Mouse (Mus musculus) forelimb bud, embryonic 11.5 days (tissue): ENCODE data around the gene Cnbd2.
A peak's percentile ranks its signal among the peaks of the same experiment; 100 is the strongest.

Source experiments
- DNase-seq: peaks from one replicate; pipeline ENCODE4 v3.0.0-alpha.2; 2012; ENCODE audit warnings: low read depth, low spot score

Cnbd2 gene

GRCm38 (mm10) chr2:156311441-156311840 is 658 bp upstream of the Cnbd2 start:
- no peak for DNase-seq

GRCm38 (mm10) chr2:156311841-156312291 is 233 bp upstream of the Cnbd2 start:
- DNase-seq, result peak; percentile 23

DNA sequence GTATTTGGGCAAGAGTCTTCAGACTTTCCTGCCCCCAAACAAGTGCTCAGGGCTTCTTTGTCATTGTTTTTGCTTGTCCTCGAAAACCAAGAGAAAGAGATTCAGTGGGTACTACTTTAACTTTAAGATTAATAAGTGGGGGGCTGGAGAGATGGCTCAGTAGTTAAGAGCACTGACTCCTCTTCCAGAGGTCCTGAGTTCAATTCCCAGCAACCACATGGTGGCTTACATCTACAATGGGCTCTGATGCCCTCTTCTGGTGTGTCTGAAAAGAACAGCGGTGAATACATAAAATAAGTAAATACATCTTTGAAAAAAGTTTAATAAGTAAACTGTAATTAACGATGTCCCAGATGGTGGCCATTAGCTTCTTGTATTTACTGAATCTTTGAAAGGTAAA is 1.1 kb downstream of the Cnbd2 start:
- DNase-seq, result no peak

DNA sequence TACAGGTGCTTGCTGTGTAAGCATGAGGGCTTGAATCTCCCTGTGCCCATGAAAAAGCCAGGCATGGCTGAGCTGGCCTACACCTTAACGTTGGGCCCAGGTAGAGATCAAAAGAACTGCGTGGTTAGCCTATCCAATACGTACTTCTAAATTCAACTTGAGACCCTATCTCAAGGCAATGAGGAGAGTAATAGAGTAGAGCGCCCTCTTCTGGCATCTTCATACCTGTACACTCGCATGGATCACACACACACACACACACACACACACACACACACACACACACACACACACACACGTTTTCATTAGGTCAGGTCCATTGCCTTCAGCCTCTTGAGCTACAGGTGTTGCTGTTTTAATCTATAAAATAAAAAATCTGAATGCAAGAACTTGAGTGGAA is 2.7 kb downstream of the Cnbd2 start:
- no peak for DNase-seq

DNA sequence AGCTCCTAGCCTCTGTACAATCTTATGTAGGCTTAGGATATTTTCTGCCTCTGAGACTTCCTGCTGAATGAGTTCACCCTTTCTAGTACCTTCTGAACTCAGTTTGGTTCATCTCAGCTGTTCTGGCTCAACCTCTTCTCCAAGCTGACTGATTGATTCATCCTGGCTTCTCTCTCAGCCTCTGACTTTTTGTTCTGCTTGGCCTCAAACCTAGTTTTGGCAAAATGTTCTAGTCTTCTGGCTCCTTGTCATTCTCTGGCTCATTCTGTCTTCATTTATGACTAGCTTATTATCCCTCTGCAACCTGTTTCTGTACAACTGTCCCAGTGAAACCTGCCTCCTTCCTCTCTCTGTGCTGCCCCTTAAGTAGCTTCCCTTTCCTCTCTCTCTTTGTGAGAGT is 6.4 kb downstream of the Cnbd2 start:
- DNase-seq, result no peak

- no peak for DNase-seq
Measured at GRCm38 (mm10) chr2:156321538-156321937, 9.4 kb downstream of the Cnbd2 start.

GRCm38 (mm10) chr2:156324116-156324588 is 12.1 kb downstream of the Cnbd2 start:
- no peak for DNase-seq

DNA sequence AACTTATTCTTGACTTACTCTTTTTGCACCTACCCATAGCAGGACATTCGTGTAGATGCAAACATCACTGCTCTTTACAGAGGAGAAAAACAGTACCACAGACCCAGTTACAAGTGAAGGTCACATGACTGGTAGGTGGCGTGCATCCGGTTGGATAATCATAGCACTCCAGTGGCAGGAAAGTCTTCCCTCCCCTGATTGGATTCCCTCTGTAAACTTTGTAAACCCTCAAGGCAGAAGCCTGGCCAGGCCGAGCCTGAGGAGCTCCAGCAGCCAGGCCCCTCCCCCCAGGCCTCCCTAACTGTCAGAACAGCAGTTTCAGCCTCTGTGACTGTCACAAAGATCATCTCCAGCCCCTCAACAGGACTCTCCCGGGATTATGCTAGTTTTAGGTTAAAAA is 12.6 kb downstream of the Cnbd2 start:
- DNase-seq, result no peak

DNA sequence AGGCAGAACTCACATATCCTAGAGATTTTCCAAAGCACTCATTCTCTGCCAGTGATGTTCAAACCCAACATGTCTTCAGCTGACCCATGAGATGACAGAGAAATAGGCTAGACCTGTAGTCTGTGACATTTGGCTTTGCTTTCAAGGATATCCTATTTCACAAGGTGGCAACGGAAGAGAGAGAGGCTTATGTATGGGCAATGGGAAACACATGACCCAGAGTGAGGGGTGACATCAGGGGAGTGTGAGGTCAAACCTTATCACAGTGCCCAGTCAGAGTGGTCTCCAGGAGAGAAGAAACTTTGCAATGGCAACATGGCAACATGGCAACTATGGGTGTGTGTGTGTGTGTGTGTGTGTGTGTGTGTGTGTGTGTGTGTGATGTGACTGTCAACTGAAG is 18.6 kb downstream of the Cnbd2 start:
- no peak for DNase-seq

GRCm38 (mm10) chr2:156331446-156331965 is 19.4 kb downstream of the Cnbd2 start:
- no peak for DNase-seq

DNA sequence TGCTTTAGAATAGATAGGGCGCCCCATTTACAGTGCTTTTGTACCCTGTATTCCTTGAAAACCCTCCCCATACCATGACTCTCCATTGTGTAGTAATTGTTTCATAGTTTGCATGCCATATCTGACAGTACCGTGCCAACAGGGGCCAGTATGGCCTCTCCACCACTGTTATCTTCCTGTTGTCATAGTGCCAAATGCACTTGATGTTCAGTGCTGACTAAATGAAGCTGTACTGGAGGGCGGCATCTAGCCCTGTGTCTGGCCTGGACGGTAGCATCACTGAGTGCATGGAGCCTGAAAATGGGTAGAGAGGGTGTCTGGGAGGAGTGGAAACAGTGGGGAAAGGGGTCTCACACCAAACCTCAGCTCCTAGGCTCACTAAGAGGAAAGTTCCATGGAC is 28.0 kb downstream of the Cnbd2 start:
- DNase-seq, result no peak

- peak; percentile 69 for DNase-seq
Measured at GRCm38 (mm10) chr2:156344775-156345532, 32.9 kb downstream of the Cnbd2 start.

GRCm38 (mm10) chr2:156348812-156349211 is 36.7 kb downstream of the Cnbd2 start:
- no peak for DNase-seq

DNA sequence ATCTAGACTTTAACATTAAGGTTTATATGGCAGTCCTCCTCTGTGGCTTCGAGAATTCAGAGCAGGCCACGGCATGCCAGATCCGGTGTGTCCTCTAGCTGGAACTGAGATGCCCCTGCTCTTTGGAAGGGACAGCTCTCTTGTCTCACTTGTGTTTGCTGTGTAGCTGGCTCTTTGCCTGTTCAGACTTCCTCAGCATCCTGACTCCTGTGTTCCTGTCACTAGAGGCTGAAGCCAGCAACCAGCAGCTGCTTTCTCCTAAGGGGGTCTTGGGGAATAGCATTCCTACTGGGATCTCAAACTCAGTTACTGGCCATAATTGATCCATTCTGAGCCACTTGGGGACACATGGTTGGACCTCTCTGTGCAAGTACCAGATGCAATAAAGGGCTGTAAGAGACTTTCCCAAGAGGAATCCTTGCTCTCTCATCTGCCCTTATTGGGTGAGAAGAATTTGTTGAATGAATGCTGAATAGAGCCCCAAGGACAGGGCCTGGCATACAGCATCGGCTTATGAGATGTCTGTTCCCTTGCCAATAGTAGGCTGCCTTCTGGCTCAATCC is 37.3 kb downstream of the Cnbd2 start:
- no peak for DNase-seq

GRCm38 (mm10) chr2:156351243-156351642 is 39.1 kb downstream of the Cnbd2 start:
- no peak for DNase-seq

GRCm38 (mm10) chr2:156352413-156353165 is 40.5 kb downstream of the Cnbd2 start:
- no peak for DNase-seq

GRCm38 (mm10) chr2:156353265-156353692 is 41.2 kb downstream of the Cnbd2 start:
- DNase-seq, result no peak

GRCm38 (mm10) chr2:156356031-156356430 is 43.9 kb downstream of the Cnbd2 start:
- DNase-seq, result no peak

- DNase-seq, result no peak
Measured at GRCm38 (mm10) chr2:156368465-156368864, 56.4 kb downstream of the Cnbd2 start.

- DNase-seq, result no peak
Measured at GRCm38 (mm10) chr2:156370896-156371295, 58.8 kb downstream of the Cnbd2 start.

DNA sequence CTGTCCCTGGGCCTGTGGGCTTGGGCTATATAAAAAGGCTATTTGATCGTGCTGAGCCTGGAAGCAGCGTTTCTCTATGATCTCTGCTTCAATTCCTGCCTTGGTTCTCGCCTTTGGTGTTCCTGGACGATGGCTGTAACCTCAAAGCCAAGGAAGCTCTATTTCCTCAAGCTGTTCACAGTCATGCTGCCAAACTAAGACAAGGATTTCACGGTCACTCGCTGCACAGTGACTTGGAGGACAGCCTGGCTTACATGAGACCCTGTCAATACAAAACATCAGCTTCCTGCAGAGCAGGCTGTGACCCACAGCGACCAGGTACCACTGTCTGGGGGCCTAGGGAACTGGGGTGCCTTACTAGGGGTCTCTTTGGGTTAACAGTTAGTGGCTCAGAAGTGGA is 64.9 kb downstream of the Cnbd2 start:
- DNase-seq, result no peak

DNA sequence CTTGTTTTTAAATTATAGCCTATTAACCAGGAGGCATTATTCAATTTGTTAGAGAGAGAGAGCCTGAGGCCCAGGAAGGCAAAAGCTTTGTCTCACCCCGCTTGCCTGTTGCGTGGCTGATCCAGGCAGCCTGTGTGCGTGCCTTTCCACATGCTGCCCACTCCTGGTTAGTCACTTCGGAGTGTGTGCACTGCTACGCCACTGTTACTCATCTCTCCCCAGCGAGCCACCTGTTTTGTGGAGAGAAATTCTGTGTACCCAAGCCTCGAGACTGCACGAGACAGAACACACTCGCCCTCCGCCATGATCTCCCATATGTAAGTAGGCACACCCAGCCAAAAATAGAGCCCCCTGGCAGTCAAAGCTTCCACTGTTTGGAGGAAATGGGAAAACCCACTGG is 67.8 kb downstream of the Cnbd2 start:
- DNase-seq, result no peak
